Mouse (Mus musculus) MEL (cell line): ENCODE measurements around the gene Rsg1. TPM values are rescaled to one million over a fixed set of nuclear protein-coding genes. Genes with fewer than 3 reads are reported as not detected.

Experiments
- DNase-seq: peaks from one replicate; pipeline ENCODE4 v3.0.0; 2011; ENCODE audit warnings: low read depth, low spot score
- H3K27ac ChIP-seq: 2 replicates; pipeline ENCODE4 v1.5.1; 2012; ENCODE audit warnings: low read depth, mild to moderate bottlenecking, control low read depth, low read length, moderate library complexity; ENCODE audit not compliant: control insufficient read depth
- H3K27me3 ChIP-seq, 2 experiments: fragments of 150-350 bp in 1 of 2; sonication (generic) in 1 of 2; 2 replicates each; pipeline ENCODE4 v1.6.1; 2012; ENCODE audit warnings: low read length in 2 of 2, mild to moderate bottlenecking in 2 of 2, improper control_type of control experiment in 1 of 2, moderate library complexity in 1 of 2; ENCODE audit not compliant: insufficient read depth in 2 of 2, control insufficient read depth in 1 of 2
- H3K36me3 ChIP-seq, 2 experiments: 2 replicates each; pipeline ENCODE4 v1.6.1; 2012 to 2014; ENCODE audit warnings: low read length in 2 of 2, improper control_type of control experiment in 1 of 2, inconsistent platforms in 1 of 2, mild to moderate bottlenecking in 1 of 2; ENCODE audit not compliant: insufficient read depth in 2 of 2, control insufficient read depth in 1 of 2
- H3K4me1 ChIP-seq, 2 experiments: fragments of 150-350 bp in 1 of 2; sonication (generic) in 1 of 2; 2 replicates each; pipeline ENCODE4 v1.6.1; 2012; ENCODE audit warnings: low read length in 2 of 2, improper control_type of control experiment in 1 of 2, mild to moderate bottlenecking in 1 of 2; ENCODE audit not compliant: insufficient read depth in 2 of 2, control insufficient read depth in 1 of 2
- H3K4me3 ChIP-seq, 2 experiments: fragments of 150-350 bp in 1 of 2; sonication (generic) in 1 of 2; 2 replicates each; pipeline ENCODE4 v1.5.1; 2012; ENCODE audit warnings: low read depth in 2 of 2, low read length in 2 of 2, mild to moderate bottlenecking in 2 of 2, moderate library complexity in 2 of 2, control low read depth in 1 of 2, improper control_type of control experiment in 1 of 2; ENCODE audit not compliant: control insufficient read depth in 1 of 2, insufficient read depth in 1 of 2
- H3K79me2 ChIP-seq: 2 replicates; pipeline ENCODE4 v1.6.1; 2012; ENCODE audit warnings: mild to moderate bottlenecking, low read length, moderate library complexity; ENCODE audit not compliant: control insufficient read depth, poor library complexity, insufficient read depth
- H3K9ac ChIP-seq: 2 replicates; pipeline ENCODE4 v1.6.1; 2012; ENCODE audit warnings: low read depth, mild to moderate bottlenecking, control low read depth, low read length, moderate library complexity; ENCODE audit not compliant: control insufficient read depth, poor library complexity, severe bottlenecking
- H3K9me3 ChIP-seq: fragments of 150-350 bp; sonication (generic); replicated peaks from 2 replicates; pipeline ENCODE4 v1.6.1; 2012; ENCODE audit warnings: mild to moderate bottlenecking, low read length, improper control_type of control experiment, moderate library complexity; ENCODE audit not compliant: insufficient read depth
- BHLHE40 ChIP-seq: IDR thresholded peaks from 2 replicates; pipeline ENCODE4 v1.6.1; 2012; ENCODE audit warnings: low read depth, mild to moderate bottlenecking, inconsistent platforms, low read length, improper control_type of control experiment, borderline replicate concordance
- CHD1 ChIP-seq: IDR thresholded peaks from 2 replicates; pipeline ENCODE4 v1.6.1; 2012; ENCODE audit warnings: low read depth, mild to moderate bottlenecking, inconsistent platforms, low read length, improper control_type of control experiment
- CTCF ChIP-seq, 3 experiments: IDR thresholded peaks in 2 of 3; conservative IDR thresholded peaks in 1 of 3; 2 replicates each; pipeline ENCODE4 v1.5.1; 2011 to 2012; ENCODE audit warnings: low read length in 3 of 3, low read depth in 2 of 3, mild to moderate bottlenecking in 2 of 3, improper control_type of control experiment in 1 of 3, inconsistent platforms in 1 of 3, mixed read lengths in 1 of 3, moderate library complexity in 1 of 3; ENCODE audit not compliant: control insufficient read depth in 1 of 3, insufficient read depth in 1 of 3, poor library complexity in 1 of 3, severe bottlenecking in 1 of 3
- E2F4 ChIP-seq: IDR thresholded peaks from 2 replicates; pipeline ENCODE4 v1.6.1; 2011; ENCODE audit warnings: low read depth, low read length, improper control_type of control experiment, borderline replicate concordance
- ETS1 ChIP-seq: IDR thresholded peaks from 2 replicates; pipeline ENCODE4 v1.6.1; 2012; ENCODE audit warnings: low read depth, mild to moderate bottlenecking, inconsistent platforms, low read length, improper control_type of control experiment, moderate library complexity
- HCFC1 ChIP-seq: IDR thresholded peaks from 2 replicates; pipeline ENCODE4 v1.6.1; 2012; ENCODE audit warnings: low read depth, mild to moderate bottlenecking, inconsistent platforms, low read length, improper control_type of control experiment, moderate library complexity
- JUND ChIP-seq: IDR thresholded peaks from 2 replicates; pipeline ENCODE4 v1.6.1; 2011; ENCODE audit warnings: low read depth, mild to moderate bottlenecking, improper control_type of control experiment, low read length
- KAT2A ChIP-seq: conservative IDR thresholded peaks from 2 replicates; pipeline ENCODE4 v1.6.1; 2012; ENCODE audit warnings: low read depth, low read length, improper control_type of control experiment, inconsistent platforms
- MAX ChIP-seq: IDR thresholded peaks from 2 replicates; pipeline ENCODE4 v1.6.1; 2011; ENCODE audit warnings: low read length, improper control_type of control experiment
- MEF2A ChIP-seq: IDR thresholded peaks from 2 replicates; pipeline ENCODE4 v1.6.1; 2014; ENCODE audit warnings: low read depth, mild to moderate bottlenecking, inconsistent platforms, low read length, improper control_type of control experiment; ENCODE audit not compliant: poor library complexity, insufficient replicate concordance, severe bottlenecking; ENCODE audit errors: extremely low read depth
- MXI1 ChIP-seq: IDR thresholded peaks from 2 replicates; pipeline ENCODE4 v1.6.1; 2011; ENCODE audit warnings: mild to moderate bottlenecking, low read depth, low read length, improper control_type of control experiment
- MYC ChIP-seq: IDR thresholded peaks from 2 replicates; pipeline ENCODE4 v1.6.1; 2011; ENCODE audit warnings: low read depth, mild to moderate bottlenecking, low read length, improper control_type of control experiment, moderate library complexity
- NRF1 ChIP-seq: IDR thresholded peaks from 2 replicates; pipeline ENCODE4 v1.6.1; 2014; ENCODE audit warnings: low read depth, mild to moderate bottlenecking, inconsistent platforms, low read length, improper control_type of control experiment, moderate library complexity; ENCODE audit not compliant: poor library complexity, insufficient read depth, severe bottlenecking
- POLR2A ChIP-seq, 2 experiments: IDR thresholded peaks; 2 replicates each; pipeline ENCODE4 v1.6.1; 2011 to 2012; ENCODE audit warnings: low read length in 2 of 2, mild to moderate bottlenecking in 2 of 2, control low read depth in 1 of 2, improper control_type of control experiment in 1 of 2, low read depth in 1 of 2, moderate library complexity in 1 of 2; ENCODE audit not compliant: control insufficient read depth in 1 of 2, insufficient read depth in 1 of 2, poor library complexity in 1 of 2
- POLR2AphosphoS5 ChIP-seq: IDR thresholded peaks from 2 replicates; pipeline ENCODE4 v1.6.1; 2012; ENCODE audit warnings: low read depth, borderline replicate concordance, mild to moderate bottlenecking, inconsistent platforms, low read length, moderate library complexity, mixed read lengths
- RAD21 ChIP-seq: IDR thresholded peaks from 2 replicates; pipeline ENCODE4 v1.6.1; 2011; ENCODE audit warnings: mild to moderate bottlenecking, low read depth, low read length, improper control_type of control experiment
- RCOR1 ChIP-seq: IDR thresholded peaks from 2 replicates; pipeline ENCODE4 v1.6.1; 2012; ENCODE audit warnings: low read depth, mild to moderate bottlenecking, inconsistent platforms, low read length, improper control_type of control experiment
- SMC3 ChIP-seq: IDR thresholded peaks from 2 replicates; pipeline ENCODE4 v1.6.1; 2011; ENCODE audit warnings: low read depth, low read length, improper control_type of control experiment
- TAL1 ChIP-seq: IDR thresholded peaks from 2 replicates; pipeline ENCODE4 v1.6.1; 2012; ENCODE audit warnings: mild to moderate bottlenecking, inconsistent platforms, low read length, moderate library complexity, mixed read lengths
- TBP ChIP-seq: IDR thresholded peaks from 2 replicates; pipeline ENCODE4 v1.8.0; 2011; ENCODE audit warnings: low read depth, low read length, improper control_type of control experiment
- UBTF ChIP-seq: IDR thresholded peaks from 2 replicates; pipeline ENCODE4 v1.6.1; 2012; ENCODE audit warnings: low read depth, mild to moderate bottlenecking, inconsistent platforms, low read length, improper control_type of control experiment, moderate library complexity, borderline replicate concordance; ENCODE audit not compliant: insufficient read depth
- USF1 ChIP-seq: IDR thresholded peaks from 2 replicates; pipeline ENCODE4 v1.6.1; 2014; ENCODE audit warnings: low read depth, mild to moderate bottlenecking, inconsistent platforms, low read length, improper control_type of control experiment, moderate library complexity
- ZC3H11A ChIP-seq: IDR thresholded peaks from 2 replicates; pipeline ENCODE4 v1.6.1; 2012; ENCODE audit warnings: low read depth, mild to moderate bottlenecking, inconsistent platforms, low read length, improper control_type of control experiment
- polyA plus RNA-seq, 2 experiments: library from polyadenylated mRNA; stranded (reverse) in 1 of 2; unstranded in 1 of 2; fragments of >175 nt in 1 of 2; fragments of >200 nt in 1 of 2; gene quantifications; 2 replicates each; pipeline versions ENCODE4 v1.2.1 to v1.2.4; 2012; ENCODE audit warnings: low replicate concordance in 2 of 2, low read depth in 1 of 2; ENCODE audit not compliant: insufficient read length in 2 of 2, insufficient read depth in 1 of 2, missing spikeins in 1 of 2
- total RNA-seq: library from RNA; depleted of rRNA; stranded (reverse); fragments of 300-350 nt; gene quantifications from 2 replicates; pipeline ENCODE4 v1.2.3, GENCODE M21; 2012

Gene Rsg1
- total and polyA plus RNA-seq, 3 experiments, result 4.8 to 5.8 TPM; not detected in 1

DNA sequence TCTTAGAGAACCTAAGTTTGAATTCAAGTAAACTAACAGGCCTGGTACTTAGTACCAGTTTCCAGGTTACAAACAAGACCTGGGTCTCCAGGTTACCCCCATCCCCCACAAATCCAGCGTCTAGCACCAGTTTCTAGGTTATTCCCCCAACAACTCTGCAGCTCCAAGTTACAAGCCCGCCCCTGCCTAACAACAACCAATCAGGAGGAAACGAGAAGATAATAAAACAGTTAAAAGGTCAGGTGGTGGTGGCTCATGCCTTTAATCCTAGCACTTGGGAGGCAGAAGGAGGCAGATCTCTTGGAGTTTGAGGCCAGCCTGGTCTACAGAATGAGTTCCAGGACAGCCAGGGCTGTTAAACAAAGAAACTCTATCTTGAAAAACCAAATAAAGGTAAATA, 53.5 kb downstream of the Rsg1 start:
- Histone ChIP-seq H3K27me3 (no peaks in the 10 kb centered on the region), H3K9me3 (no peaks in the 10 kb centered on the region), H3K4me1 (peaks cover 0 to 10% of the 10 kb centered on the region in 2 experiments; a peak in 1 of 4 replicates), H3K9ac (no peak overlapping the region), H3K27ac (no peak overlapping the region), H3K79me2 (no peaks in the 10 kb centered on the region), H3K36me3 (peaks cover 0 to 2% of the 10 kb centered on the region in 2 experiments; a peak in 1 of 4 replicates), H3K4me3 (no peak overlapping the region)
- DNase-seq, result no peak
- TF ChIP-seq POLR2A (IDR thresholded peaks at IDR 0.05; ENCODE audit: control insufficient read depth in 1 of 2, insufficient read depth in 1 of 2, low read depth in 1 of 2, low read length in 2 of 2, poor library complexity in 1 of 2) (no peak), ZC3H11A (no peak), RCOR1 (no peak), CHD1 (no peak), UBTF (no peak), POLR2AphosphoS5 (no peak), E2F4 (no peak), ETS1 (no peak)

DNA sequence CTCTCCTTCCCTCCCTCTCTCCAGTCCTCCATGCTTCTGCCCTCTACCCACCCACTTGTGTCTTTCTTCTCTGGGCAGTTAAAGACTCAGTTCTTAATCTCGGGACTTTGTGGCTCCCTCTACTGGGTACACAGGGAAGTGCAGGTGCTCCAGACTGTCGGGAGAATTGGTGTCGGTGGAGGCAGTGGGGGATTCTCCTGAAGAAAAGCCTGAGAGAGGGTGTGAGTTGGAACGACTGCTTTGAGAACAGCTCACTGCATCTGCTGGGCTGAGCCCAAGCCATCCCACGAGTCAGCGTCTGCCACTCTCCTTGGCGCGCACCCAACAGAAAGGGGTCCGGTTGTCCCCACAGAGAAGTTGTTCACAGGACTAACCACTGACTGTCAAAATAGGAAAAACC, 54.1 kb downstream of the Rsg1 start:
- peak; percentile 58; the same call in 1 of the 2 replicates for TF ChIP-seq MYC
- peak; percentile 43; the same call in 1 of the 2 replicates for TF ChIP-seq MAX
- TF ChIP-seq USF1, result no peak
- no peak for TF ChIP-seq ETS1
- no peak for TF ChIP-seq JUND
- no peak for TF ChIP-seq TAL1
- TF ChIP-seq CTCF (IDR thresholded peaks at IDR 0.05 in 2 of 3, conservative IDR thresholded peaks at IDR 0.05 in 1 of 3; ENCODE audit: control insufficient read depth in 1 of 3, insufficient read depth in 1 of 3, low read depth in 2 of 3, low read length in 3 of 3, poor library complexity in 1 of 3, severe bottlenecking in 1 of 3), result peak; percentile 69 to 78 (median 71)
- TF ChIP-seq E2F4, result no peak
- no peak for TF ChIP-seq NRF1
- TF ChIP-seq KAT2A, result no peak
- no peak for TF ChIP-seq RCOR1
- TF ChIP-seq SMC3, result peak; percentile 69
- TF ChIP-seq TBP, result no peak
- no peak for TF ChIP-seq CHD1
- no peak for TF ChIP-seq BHLHE40
- TF ChIP-seq ZC3H11A, result peak; percentile 46
- TF ChIP-seq MEF2A, result no peak
- TF ChIP-seq RAD21, result peak; percentile 19
- TF ChIP-seq MXI1, result peak; percentile 71
- TF ChIP-seq POLR2A (IDR thresholded peaks at IDR 0.05; ENCODE audit: control insufficient read depth in 1 of 2, insufficient read depth in 1 of 2, low read depth in 1 of 2, low read length in 2 of 2, poor library complexity in 1 of 2), result no peak
- TF ChIP-seq HCFC1, result no peak
- peaks cover 0 to 13% of the 10 kb centered on the region in 2 experiments; a peak in 1 of 4 replicates for H3K4me1 ChIP-seq
- H3K9me3 ChIP-seq, result no peaks in the 10 kb centered on the region
- H3K79me2 ChIP-seq, result no peaks in the 10 kb centered on the region
- peaks cover 0 to 2% of the 10 kb centered on the region in 2 experiments; a peak in 1 of 4 replicates for H3K36me3 ChIP-seq
- H3K4me3 ChIP-seq, result no peak overlapping the region
- no peaks in the 10 kb centered on the region for H3K27me3 ChIP-seq
- DNase-seq, result peak; percentile 81
- peak overlapping the region; percentile 15; the same call in 1 of the 2 replicates for H3K9ac ChIP-seq
- H3K27ac ChIP-seq, result no peak overlapping the region
